Mouse (Mus musculus) natural killer cell, adult 2 months (primary cell): ENCODE measurements around the gene Vmn1r185.
"Not testable (repeated sequence)": the region's sequence is repeated elsewhere in the genome, so short reads cannot be mapped to it uniquely, and the experiment has no call there.

Experiments used
- DNase-seq, 2 experiments: peaks; one replicate each; pipeline ENCODE4 v3.0.0; 2022; ENCODE audit warnings: low spot score in 2 of 2

Gene Vmn1r185

DNA sequence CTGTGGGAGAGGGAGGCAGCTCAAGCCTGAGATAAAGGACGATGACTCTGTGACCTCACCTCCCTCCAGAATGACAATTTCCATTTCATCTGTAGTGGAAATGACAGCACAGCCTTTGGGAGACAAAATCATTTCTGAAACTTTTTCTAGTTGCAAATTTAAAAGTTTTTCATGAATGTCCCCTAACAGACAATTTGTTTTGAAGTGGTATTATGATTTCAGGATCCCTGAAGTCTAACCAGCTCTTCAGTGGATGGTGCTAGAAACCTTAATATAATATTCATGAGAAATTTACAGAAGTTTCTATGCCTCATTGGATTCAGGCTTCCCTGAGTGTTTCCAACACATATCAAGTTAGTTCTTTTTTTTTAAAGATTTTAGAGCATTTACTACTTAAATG is at the start of gene Vmn1r185:
Gene Vmn1r185 (minus strand): TSS at position 101 of the 400 bp plus-strand sequence.
- DNase-seq, result not testable (repeated sequence)

DNA sequence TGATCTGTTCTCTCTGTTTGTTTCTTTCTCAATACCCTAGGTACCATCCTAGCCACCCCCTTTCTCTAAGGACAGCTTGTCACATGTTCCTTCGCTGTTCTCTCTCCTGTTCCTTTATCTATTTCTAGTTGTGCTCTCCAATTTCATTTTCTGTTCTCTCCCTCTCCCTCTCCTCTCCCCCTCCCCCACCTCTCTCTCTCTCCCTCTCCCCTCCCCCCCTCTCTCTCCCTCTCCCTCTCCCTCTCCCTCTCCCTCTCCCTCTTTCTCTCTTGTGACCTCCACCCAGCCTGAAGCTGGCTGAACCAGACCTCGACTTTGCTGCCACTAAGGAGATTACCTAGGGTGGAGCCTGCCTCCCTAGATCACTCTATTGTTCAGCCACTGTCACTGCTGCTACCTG is 49.2 kb upstream of the Vmn1r185 start:
- not testable (repeated sequence) for DNase-seq

DNA sequence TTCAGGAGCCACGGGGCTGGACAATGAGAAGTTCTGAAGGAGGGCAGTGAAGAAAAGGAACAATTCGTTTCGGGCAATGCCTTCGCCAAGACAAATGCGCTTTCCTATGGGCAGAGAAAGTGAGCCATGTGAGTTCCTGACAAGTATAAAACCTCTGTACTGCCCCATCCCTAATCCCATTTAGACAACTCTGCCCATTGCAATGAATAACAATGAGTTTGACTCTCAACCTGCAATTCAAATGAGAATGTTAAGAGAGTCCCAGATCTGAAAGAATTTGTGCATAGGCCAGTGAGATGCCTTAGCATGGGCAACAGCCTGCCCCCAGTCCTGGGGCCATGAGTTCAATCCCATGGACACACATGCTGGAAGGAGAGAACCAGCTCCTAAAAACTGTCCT is 47.7 kb upstream of the Vmn1r185 start:
- no peak for DNase-seq

DNA sequence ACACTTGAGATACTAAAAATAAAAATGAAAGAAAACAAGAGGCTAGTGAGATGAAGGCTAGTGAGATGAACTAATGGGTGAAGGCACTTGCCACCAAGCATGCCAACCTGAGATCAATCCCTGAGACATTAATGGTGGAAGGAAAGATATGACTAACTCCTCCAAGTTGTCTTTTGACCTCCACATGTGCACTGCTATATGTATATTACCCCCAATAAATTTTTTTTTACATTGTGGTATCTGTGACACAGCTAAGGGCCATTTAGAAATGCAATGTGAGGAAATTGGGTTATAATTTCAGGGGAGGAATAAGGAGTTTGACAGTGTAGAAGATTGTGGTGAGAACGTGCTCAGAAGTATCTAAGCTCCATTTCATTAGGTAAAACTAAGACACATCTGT is 28.5 kb downstream of the Vmn1r185 start:
- no peak for DNase-seq

DNA sequence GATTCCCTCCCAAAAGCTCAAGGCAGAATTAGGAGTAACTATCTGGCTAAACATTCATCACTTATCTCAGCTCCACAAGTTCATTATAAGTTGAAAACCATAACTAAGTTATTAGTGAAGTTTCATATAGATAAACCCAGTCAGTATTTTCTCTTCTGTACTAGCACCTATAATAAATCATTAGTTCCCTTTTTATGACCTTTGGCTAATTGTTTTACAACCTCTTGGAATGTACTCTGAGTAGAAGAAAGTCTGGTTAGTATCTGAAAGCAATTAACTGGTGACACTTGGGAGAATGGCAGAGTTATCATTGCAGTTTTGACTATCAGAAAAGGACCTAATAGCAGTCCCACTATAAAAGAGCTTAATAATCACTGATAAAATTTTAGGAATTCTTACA is 29.2 kb downstream of the Vmn1r185 start:
- DNase-seq, result no peak
